Mouse (Mus musculus): ENCODE data around the gene Serpinb6a. TPM values are rescaled to one million over a fixed set of nuclear protein-coding genes. Genes with fewer than 3 reads are reported as not detected.

Gene Serpinb6a
- total and polyA plus RNA-seq, 3 experiments, result 4.4 to 22.5 (median 5.8) TPM

- H3K4me3 ChIP-seq (replicated peaks in 1 of 3; ENCODE audit: low read depth in 2 of 3, low read length in 2 of 3, poor library complexity in 1 of 3), result no peak overlapping the region
- H3K9ac ChIP-seq (ENCODE audit: insufficient read depth, low read depth), result no peak overlapping the region
- peaks cover 6 to 20% of the 10 kb centered on the region in 2 experiments; a peak in 3 of 4 replicates for H3K4me1 ChIP-seq (ENCODE audit: control insufficient read depth in 1 of 2, insufficient read depth in 2 of 2)
- in situ Hi-C loops (cut with MboI; ENCODE audit: low pct_ligation_motif_present, low pct_unique_long_range_greater_than_20kb, low sequenced_read_pairs), result no loop called here
- dilution Hi-C loops (cut with MboI; ENCODE audit: extremely low pct_ligation_motif_present, extremely low pct_unique_long_range_greater_than_20kb, low sequenced_read_pairs), result no loop called here
- peaks cover 0 to 14% of the 10 kb centered on the region in 2 experiments for H3K36me3 ChIP-seq (replicated peaks in 1 of 2; ENCODE audit: control insufficient read depth in 1 of 2, insufficient read depth in 1 of 2, low read length in 1 of 2)
- no peak for DNase-seq (ENCODE audit: extremely low read depth)
- no peak overlapping the region for H3K27ac ChIP-seq (ENCODE audit: insufficient read depth, low read depth)
- peaks cover 4% of the 10 kb centered on the region for H3K9me3 ChIP-seq (replicated peaks; ENCODE audit: low read length)
- H3K4me2 ChIP-seq (ENCODE audit: insufficient read depth, low read depth, poor library complexity, severe bottlenecking), result no peak overlapping the region
- no peak for TF ChIP-seq BHLHE40 (IDR thresholded peaks at IDR 0.05; ENCODE audit: low read depth, low read length)
- no peak for TF ChIP-seq PAX5 (IDR thresholded peaks at IDR 0.05; ENCODE audit: low read length)
- no peak for TF ChIP-seq IRF4 (IDR thresholded peaks at IDR 0.05; ENCODE audit: low read depth, low read length)
- TF ChIP-seq HCFC1 (IDR thresholded peaks at IDR 0.05; ENCODE audit: low read depth, low read length), result no peak
- no peak for TF ChIP-seq RAD21 (IDR thresholded peaks at IDR 0.05; ENCODE audit: low read depth, low read length)
- TF ChIP-seq ELF1 (IDR thresholded peaks at IDR 0.05; ENCODE audit: low read depth, low read length), result no peak
- TF ChIP-seq TBP (conservative IDR thresholded peaks at IDR 0.05; ENCODE audit: low read depth, low read length), result no peak
- TF ChIP-seq SMC3 (IDR thresholded peaks at IDR 0.05; ENCODE audit: low read depth, low read length), result no peak
- TF ChIP-seq POLR2AphosphoS2 (IDR thresholded peaks at IDR 0.05; ENCODE audit: low read depth, low read length), result no peak
- no peak for TF ChIP-seq MYC (IDR thresholded peaks at IDR 0.05; ENCODE audit: low read depth, low read length)
- no peak for TF ChIP-seq ETS1 (conservative IDR thresholded peaks at IDR 0.05; ENCODE audit: low read depth, low read length)
- TF ChIP-seq UBTF (IDR thresholded peaks at IDR 0.05; ENCODE audit: low read depth, low read length), result no peak
- no peak for TF ChIP-seq NELFE (IDR thresholded peaks at IDR 0.05; ENCODE audit: low read depth, low read length)
- no peak for TF ChIP-seq NRF1 (IDR thresholded peaks at IDR 0.05; ENCODE audit: low read depth, low read length)
- no peaks in the 10 kb centered on the region for H3K27me3 ChIP-seq (replicated peaks)
- no peaks in the 10 kb centered on the region for H3K79me2 ChIP-seq (replicated peaks; ENCODE audit: control insufficient read depth, extremely low read depth, insufficient read depth, poor library complexity, severe bottlenecking)
Observed at GRCm38 (mm10) chr13:34038901-34039341, 36.3 kb upstream of the Serpinb6a start.

GRCm38 (mm10) chr13:34038056-34038432, 35.5 kb upstream of the Serpinb6a start:
- Histone ChIP-seq H3K27me3 (replicated peaks) (no peaks in the 10 kb centered on the region), H3K4me2 (ENCODE audit: insufficient read depth, low read depth, poor library complexity, severe bottlenecking) (peak overlapping the region; percentile 69), H3K27ac (ENCODE audit: insufficient read depth, low read depth) (no peak overlapping the region), H3K4me1 (ENCODE audit: control insufficient read depth in 1 of 2, insufficient read depth in 2 of 2) (peaks cover 6 to 20% of the 10 kb centered on the region in 2 experiments; a peak in 3 of 4 replicates), H3K4me3 (replicated peaks in 1 of 3; ENCODE audit: low read depth in 2 of 3, low read length in 2 of 3, poor library complexity in 1 of 3) (peak overlapping the region; percentile 80 to 98 (median 85)), H3K9me3 (replicated peaks; ENCODE audit: low read length) (peaks cover 4% of the 10 kb centered on the region), H3K9ac (ENCODE audit: insufficient read depth, low read depth) (peak overlapping the region; percentile 96), H3K36me3 (replicated peaks in 1 of 2; ENCODE audit: control insufficient read depth in 1 of 2, insufficient read depth in 1 of 2, low read length in 1 of 2) (peaks cover 4 to 22% of the 10 kb centered on the region in 2 experiments), H3K79me2 (replicated peaks; ENCODE audit: control insufficient read depth, extremely low read depth, insufficient read depth, poor library complexity, severe bottlenecking) (no peaks in the 10 kb centered on the region)
- no peak for TF ChIP-seq CTCF (conservative IDR thresholded peaks at IDR 0.05 in 1 of 2, IDR thresholded peaks at IDR 0.05 in 1 of 2; ENCODE audit: low read depth in 2 of 2, low read length in 2 of 2)
- TF ChIP-seq MEF2A (IDR thresholded peaks at IDR 0.05; ENCODE audit: borderline replicate concordance, low read depth, low read length), result no peak
- no peak for TF ChIP-seq POLR2A (IDR thresholded peaks at IDR 0.05; ENCODE audit: low read depth, low read length)
- TF ChIP-seq ETS1 (conservative IDR thresholded peaks at IDR 0.05; ENCODE audit: low read depth, low read length), result no peak
- no peak for TF ChIP-seq CHD2 (IDR thresholded peaks at IDR 0.05; ENCODE audit: low read length)
- TF ChIP-seq JUND (conservative IDR thresholded peaks at IDR 0.05; ENCODE audit: low read depth, low read length), result no peak
- no peak for TF ChIP-seq ZNF384 (IDR thresholded peaks at IDR 0.05; ENCODE audit: low read depth, low read length)
- no peak for TF ChIP-seq RCOR1 (conservative IDR thresholded peaks at IDR 0.05; ENCODE audit: low read depth, low read length)
- no peak for TF ChIP-seq NELFE (IDR thresholded peaks at IDR 0.05; ENCODE audit: low read depth, low read length)
- TF ChIP-seq MXI1 (IDR thresholded peaks at IDR 0.05; ENCODE audit: low read depth, low read length), result no peak
- no peak for TF ChIP-seq ZKSCAN1 (IDR thresholded peaks at IDR 0.05; ENCODE audit: borderline replicate concordance, low read depth, low read length)
- no peak for TF ChIP-seq BHLHE40 (IDR thresholded peaks at IDR 0.05; ENCODE audit: low read depth, low read length)
- no peak for TF ChIP-seq ELF1 (IDR thresholded peaks at IDR 0.05; ENCODE audit: low read depth, low read length)
- TF ChIP-seq ZMIZ1 (IDR thresholded peaks at IDR 0.05; ENCODE audit: low read depth, low read length), result no peak
- DNase-seq (ENCODE audit: extremely low read depth), result peak; percentile 4
- dilution Hi-C loops (cut with MboI; ENCODE audit: extremely low pct_ligation_motif_present, extremely low pct_unique_long_range_greater_than_20kb, low sequenced_read_pairs), result no loop called here
- in situ Hi-C loops (cut with MboI; ENCODE audit: low pct_ligation_motif_present, low pct_unique_long_range_greater_than_20kb, low sequenced_read_pairs), result no loop called here
